Mouse (Mus musculus) bone marrow macrophage, adult 2 months (primary cell): ENCODE results near the gene S100a11.

ENCODE experiments used
- CTCF ChIP-seq: IDR thresholded peaks from 2 replicates; pipeline ENCODE4 v1.5.1; 2012; ENCODE audit warnings: low read depth, mild to moderate bottlenecking, low read length, moderate library complexity
- POLR2A ChIP-seq: IDR thresholded peaks from 2 replicates; pipeline ENCODE4 v1.6.1; 2012; ENCODE audit warnings: mild to moderate bottlenecking, low read depth, low read length, borderline replicate concordance

- TF ChIP-seq CTCF (no peak), POLR2A (no peak)
These were observed 7.0 kb downstream of the S100a11 start for GRCm38 (mm10) chr3:93527300-93527699.
